Mouse (Mus musculus) frontal cortex, postnatal 36 days (tissue): Measurements from ENCODE around the gene Slc26a1.

Experiments used
- DNase-seq, 2 experiments: peaks; one replicate each; pipeline ENCODE4 v3.0.0; 2022; ENCODE audit warnings: low spot score in 2 of 2

Slc26a1 gene

DNA sequence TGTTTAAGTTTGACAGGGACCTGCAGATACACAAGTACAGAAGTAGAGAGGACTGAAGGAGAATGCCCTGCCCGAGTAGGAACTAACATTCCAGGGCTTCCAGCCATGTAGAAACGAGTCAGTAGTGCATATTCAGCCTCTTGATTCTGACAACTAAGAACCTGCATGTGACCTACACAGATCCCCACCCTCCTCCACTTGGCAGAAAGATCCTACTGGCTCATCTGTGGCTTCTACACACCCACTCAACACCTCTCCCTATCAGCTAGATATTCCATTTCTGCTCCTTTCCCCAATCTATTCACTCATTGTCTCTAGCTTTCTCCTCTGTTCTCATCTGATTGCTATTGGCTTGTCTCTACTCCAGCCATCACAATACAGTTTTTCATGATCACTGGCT lies 53.5 kb downstream of the Slc26a1 start:
- peak in 1 of 2 experiments; percentile 29 for DNase-seq
